Mouse (Mus musculus): ENCODE measurements at regions not wholly inside any gene's neighbourhood (a gene's known extent, or its start where the extent isn't known, plus 50 kb on each side); places are given as distances from the start of the nearest gene placed in this dataset.

DNA sequence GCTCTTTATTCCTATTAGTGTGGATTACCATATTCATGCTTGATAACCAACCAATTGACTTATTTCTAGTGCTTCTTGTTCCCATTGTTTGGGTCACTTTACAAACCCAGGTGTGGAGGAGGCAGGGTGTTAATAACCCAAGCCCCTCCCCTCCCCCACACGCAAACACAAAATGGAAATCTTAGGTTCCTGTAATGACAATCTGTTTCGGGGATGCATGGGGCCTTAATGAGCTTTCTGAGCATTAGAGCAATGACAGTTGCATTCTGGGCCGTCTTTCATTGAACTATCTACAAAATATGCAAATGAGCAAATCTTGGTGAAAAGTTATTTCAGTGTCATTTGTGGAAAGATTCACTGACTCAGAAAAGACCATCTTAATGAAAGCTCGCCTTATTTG is 225.9 kb downstream of the Zfp326 start:
- TF ChIP-seq CTCF (IDR thresholded peaks at IDR 0.05; ENCODE audit: borderline replicate concordance, insufficient read depth, low read depth, low read length) (no peak), POLR2A (IDR thresholded peaks at IDR 0.05; ENCODE audit: borderline replicate concordance, insufficient read depth, low read length) (no peak)

Data from cerebellum, adult 2 months (tissue).